Mouse (Mus musculus) gastrocnemius, postnatal 10 days (tissue): Measurements from ENCODE around the gene Nod2. TPM values are rescaled to one million over a fixed set of nuclear protein-coding genes. Genes with fewer than 3 reads are reported as not detected.

Experiments used
- total RNA-seq, 2 experiments: library from RNA; stranded (reverse); gene quantifications; 2 replicates each; pipeline ENCODE4 v1.2.3; 2021

The Nod2 gene
- total RNA-seq, 2 experiments from 2014 or later = 1.1 to 1.4 TPM

Other genes with a start within 250 kb of the Nod2 start
- gene Nkd1, start 126.0 kb upstream of the Nod2 start, total RNA-seq = 1 to 10 TPM; 6.5 to 8.2 TPM
- gene Snx20, start 11.2 kb upstream of the Nod2 start, total RNA-seq = 1 to 10 TPM in 1 of 2 experiments, under 1 TPM in 1; 0.63 to 1.1 TPM
- gene Cyld, start 49.7 kb downstream of the Nod2 start, total RNA-seq = 10 to 100 TPM; 12.2 to 14.2 TPM